Mouse (Mus musculus) MEL (cell line): ENCODE data around the gene B3gat1. TPM values are rescaled to one million over a fixed set of nuclear protein-coding genes. Genes with fewer than 3 reads are reported as not detected.

Source experiments
- polyA plus RNA-seq, 2 experiments: library from polyadenylated mRNA; stranded (reverse) in 1 of 2; unstranded in 1 of 2; fragments of >175 nt in 1 of 2; fragments of >200 nt in 1 of 2; gene quantifications; 2 replicates each; pipeline versions ENCODE4 v1.2.1 to v1.2.4; 2012; ENCODE audit warnings: low replicate concordance in 2 of 2, low read depth in 1 of 2; ENCODE audit not compliant: insufficient read length in 2 of 2, insufficient read depth in 1 of 2, missing spikeins in 1 of 2
- total RNA-seq: library from RNA; depleted of rRNA; stranded (reverse); fragments of 300-350 nt; gene quantifications from 2 replicates; pipeline ENCODE4 v1.2.3, GENCODE M21; 2012; rRNA removed

Gene B3gat1
- total and polyA plus RNA-seq, 3 experiments: not detected

Other genes starting within 250 kb of the B3gat1 start
- gene Glb1l2, start 72.7 kb downstream of the B3gat1 start, total RNA-seq: not detected in 2 replicates
- gene Glb1l2, start 72.7 kb downstream of the B3gat1 start, polyA plus RNA-seq: not detected
- not detected in 2 replicates for gene Glb1l3, start 127.2 kb downstream of the B3gat1 start, total RNA-seq
- not detected for gene Glb1l3, start 127.2 kb downstream of the B3gat1 start, polyA plus RNA-seq
- not detected in 2 replicates for gene Gm1110, start 189.4 kb downstream of the B3gat1 start, total RNA-seq
- not detected for gene Gm1110, start 189.4 kb downstream of the B3gat1 start, polyA plus RNA-seq